Mouse (Mus musculus) hindbrain, embryonic 15.5 days (tissue): ENCODE results near the gene Ankrd31. TPM values are rescaled to one million over a fixed set of nuclear protein-coding genes. Genes with fewer than 3 reads are reported as not detected.

Source experiments
- ATAC-seq: fragments of 200-750 bp; cut with Nextera tagmentation; 2 replicates; pipeline ENCODE4 v1.8.0; 2017; ENCODE audit warnings: low read depth, moderate number of reproducible peaks, moderate TSS enrichment; ENCODE audit not compliant: low FRiP score
- H3K27ac ChIP-seq: fragments of 300-500 bp; sonication (generic); replicated peaks from 2 replicates; pipeline ENCODE4 v1.5.1; 2015; ENCODE audit warnings: mild to moderate bottlenecking, inconsistent platforms
- H3K27me3 ChIP-seq: fragments of 300-500 bp; sonication (generic); 2 replicates; pipeline ENCODE4 v1.6.1; 2015; ENCODE audit warnings: control low read depth, inconsistent platforms
- H3K36me3 ChIP-seq: fragments of 300-500 bp; sonication (generic); 2 replicates; pipeline ENCODE4 v1.6.1; 2015; ENCODE audit warnings: control low read depth, inconsistent platforms
- H3K4me1 ChIP-seq: fragments of 300-500 bp; sonication (generic); replicated peaks from 2 replicates; pipeline ENCODE4 v1.6.1; 2015; ENCODE audit warnings: control low read depth, inconsistent platforms
- H3K4me2 ChIP-seq: fragments of 300-500 bp; sonication (generic); 2 replicates; pipeline ENCODE4 v1.6.1; 2015; ENCODE audit warnings: moderate library complexity, mild to moderate bottlenecking, inconsistent platforms
- H3K4me3 ChIP-seq: fragments of 300-500 bp; sonication (generic); 2 replicates; pipeline ENCODE4 v1.5.1; 2015; ENCODE audit warnings: mild to moderate bottlenecking, inconsistent platforms
- H3K9ac ChIP-seq: fragments of 300-500 bp; sonication (generic); 2 replicates; pipeline ENCODE4 v1.6.1; 2015; ENCODE audit warnings: inconsistent platforms
- H3K9me3 ChIP-seq: fragments of 300-500 bp; sonication (generic); 2 replicates; pipeline ENCODE4 v1.6.1; 2016; ENCODE audit warnings: control low read depth, inconsistent platforms
- WGBS: fragments of 180-500 bp; shearing (Covaris S2); methylation state at CpG from one replicate; pipeline ENCODE4 v1.1.7; 2015; 5-methylcytosine and 5-hydroxymethylcytosine counted together
- polyA plus RNA-seq: library from polyadenylated mRNA; unstranded; fragments of >200 nt; fragmentation: Nextera tagmentation; extraction: Ambion mirVana; gene quantifications from 2 replicates; pipeline ENCODE4 v1.2.1, GENCODE M21; 2015

Gene Ankrd31
- polyA plus RNA-seq, 1 experiment from 2014 or later, result not detected

- ATAC-seq, result no peak
- Histone ChIP-seq H3K4me3 (no peak overlapping the region), H3K27ac (no peak overlapping the region), H3K36me3 (no peaks in the 10 kb centered on the region), H3K27me3 (no peaks in the 10 kb centered on the region), H3K4me1 (0 out of 2 replicates have a peak, but pooled peaks cover 3% of the 10 kb centered on the region), H3K9ac (no peak overlapping the region), H3K4me2 (no peak overlapping the region), H3K9me3 (no peaks in the 10 kb centered on the region)
- 92% methylated on average over 6 of the region's 6 CpGs for WGBS
Observed at GRCm38 (mm10) chr13:96956466-96956865, 208.4 kb downstream of the Ankrd31 start.

Other genes starting within 250 kb of the Ankrd31 start
- 6.9 TPM in 2 replicates for gene Polk, start 205.7 kb upstream of the Ankrd31 start, polyA plus RNA-seq
- 8.4 and 9.1 TPM in 2 replicates for gene Col4a3bp, start 205.7 kb upstream of the Ankrd31 start, polyA plus RNA-seq
- gene Hmgcr, start 77.3 kb upstream of the Ankrd31 start, polyA plus RNA-seq, result 170 TPM in 2 replicates
- 0.24 and 0.26 TPM in 2 replicates for gene Gcnt4, start 176.4 kb downstream of the Ankrd31 start, polyA plus RNA-seq